Mouse (Mus musculus) G1E (cell line): Measurements from ENCODE around the gene Atp6v0a1.

Source experiments
- CTCF ChIP-seq: IDR thresholded peaks from 2 replicates; pipeline ENCODE4 v1.5.1; 2012; ENCODE audit warnings: low read depth, low read length, inconsistent platforms, mixed read lengths
- GATA1 ChIP-seq: IDR thresholded peaks from 2 replicates; pipeline ENCODE4 v1.6.1; 2012; ENCODE audit warnings: borderline replicate concordance, low read length, inconsistent platforms, mixed read lengths
- GATA2 ChIP-seq: IDR thresholded peaks from 2 replicates; pipeline ENCODE4 v1.6.1; 2012; ENCODE audit warnings: low read depth, low read length, inconsistent platforms, borderline replicate concordance
- POLR2AphosphoS5 ChIP-seq: IDR thresholded peaks from 2 replicates; pipeline ENCODE4 v1.6.1; 2012; ENCODE audit warnings: low read depth, low read length, inconsistent platforms; ENCODE audit not compliant: insufficient replicate concordance
- TAL1 ChIP-seq: conservative IDR thresholded peaks from 2 replicates; pipeline ENCODE4 v1.6.1; 2012; ENCODE audit warnings: low read depth, low read length, inconsistent platforms, mixed read lengths

GRCm38 (mm10) chr11:100964901-100965542 is 44.2 kb upstream of the Atp6v0a1 start:
- no peak for TF ChIP-seq TAL1
- TF ChIP-seq CTCF = no peak
- no peak for TF ChIP-seq POLR2AphosphoS5
- TF ChIP-seq GATA1 = no peak
- TF ChIP-seq GATA2 = no peak
